Mouse (Mus musculus): Measurements from ENCODE around the gene Tgif1.

DNA sequence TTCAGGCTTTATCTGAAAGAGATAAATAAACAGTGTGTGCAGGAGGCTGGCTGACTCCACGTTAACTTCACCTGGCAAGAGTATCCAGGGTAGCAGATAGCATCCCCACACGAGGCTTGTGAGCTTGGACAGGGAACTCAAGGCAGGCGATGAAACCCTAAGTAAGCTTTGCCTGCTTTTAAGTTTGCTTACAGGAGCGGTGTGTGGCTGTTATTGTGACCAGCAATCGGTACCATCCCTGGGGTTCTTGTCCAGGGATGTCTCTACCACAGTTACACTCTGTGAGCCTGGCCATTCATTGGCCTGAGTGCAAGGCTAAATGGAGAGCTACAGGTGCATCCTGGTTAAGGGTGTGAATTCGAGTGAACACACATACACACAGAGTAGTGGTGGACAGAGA lies 58.6 kb downstream of the Tgif1 start:
- no peak for TF ChIP-seq CTCF (IDR thresholded peaks at IDR 0.05; ENCODE audit: borderline replicate concordance, extremely low read depth, insufficient read depth, insufficient read length)
- no peak for TF ChIP-seq POLR2A (IDR thresholded peaks at IDR 0.05; ENCODE audit: borderline replicate concordance, extremely low read depth, insufficient read depth, insufficient read length, poor library complexity, severe bottlenecking)

Measured in brain, embryonic 14.5 days (tissue).